Mouse (Mus musculus) kidney, embryonic 16.5 days (tissue): ENCODE results near the gene Etv6. TPM values are rescaled to one million over a fixed set of nuclear protein-coding genes. Genes with fewer than 3 reads are reported as not detected.

ENCODE experiments used
- ATAC-seq: fragments of 200-750 bp; cut with Nextera tagmentation; 2 replicates; pipeline ENCODE4 v1.8.0; 2017; ENCODE audit warnings: moderate TSS enrichment; ENCODE audit not compliant: low FRiP score, low TSS enrichment
- H3K27ac ChIP-seq: fragments of 300-500 bp; sonication (generic); 2 replicates; pipeline ENCODE4 v1.5.1; 2014; ENCODE audit warnings: low read length
- H3K27me3 ChIP-seq: fragments of 300-500 bp; sonication (generic); 2 replicates; pipeline ENCODE4 v1.6.1; 2014; ENCODE audit warnings: low read length, control low read depth, mixed read lengths; ENCODE audit not compliant: insufficient read depth
- H3K36me3 ChIP-seq: fragments of 300-500 bp; sonication (generic); 2 replicates; pipeline ENCODE4 v1.6.1; 2014; ENCODE audit warnings: low read length, control low read depth, mixed read lengths; ENCODE audit not compliant: insufficient read depth
- H3K4me1 ChIP-seq: fragments of 300-500 bp; sonication (generic); 2 replicates; pipeline ENCODE4 v1.6.1; 2014; ENCODE audit warnings: low read length, control low read depth, mixed read lengths; ENCODE audit not compliant: insufficient read depth
- H3K4me2 ChIP-seq: fragments of 300-500 bp; sonication (generic); replicated peaks from 2 replicates; pipeline ENCODE4 v1.6.1; 2014; ENCODE audit warnings: low read depth, low read length
- H3K4me3 ChIP-seq: fragments of 300-500 bp; sonication (generic); 2 replicates; pipeline ENCODE4 v1.5.1; 2014; ENCODE audit warnings: mild to moderate bottlenecking, low read length
- H3K9ac ChIP-seq: fragments of 300-500 bp; sonication (generic); replicated peaks from 2 replicates; pipeline ENCODE4 v1.6.1; 2014; ENCODE audit warnings: low read length
- H3K9me3 ChIP-seq: fragments of 300-500 bp; sonication (generic); 2 replicates; pipeline ENCODE4 v1.6.1; 2016; ENCODE audit warnings: low read length, control low read depth
- WGBS: fragments of 180-500 bp; shearing (Covaris S2); extraction: QIAGEN DNeasy Blood & Tissue Kit; methylation state at CpG from one replicate; pipeline ENCODE4 v1.1.7; 2014; 5-methylcytosine and 5-hydroxymethylcytosine counted together
- polyA plus RNA-seq: library from polyadenylated mRNA; unstranded; fragments of >200 nt; fragmentation: Nextera tagmentation; extraction: Ambion mirVana; gene quantifications from 2 replicates; pipeline ENCODE4 v1.2.1, GENCODE M21; 2015

The Etv6 gene
- polyA plus RNA-seq, 1 experiment from 2014 or later: 12.6 TPM

GRCm38 (mm10) chr6:134082229-134082920 lies 46.9 kb downstream of the Etv6 start:
- H3K4me1 ChIP-seq: no peaks in the 10 kb centered on the region
- H3K27me3 ChIP-seq: no peaks in the 10 kb centered on the region
- 83% methylated on average over 15 of the region's 15 CpGs for WGBS
- no peak overlapping the region for H3K4me2 ChIP-seq
- no peak overlapping the region for H3K9ac ChIP-seq
- H3K27ac ChIP-seq: no peak overlapping the region
- H3K9me3 ChIP-seq: no peaks in the 10 kb centered on the region
- ATAC-seq: no peak
- H3K4me3 ChIP-seq: no peak overlapping the region
- H3K36me3 ChIP-seq: no peaks in the 10 kb centered on the region

- Histone ChIP-seq H3K4me2 (no peak overlapping the region), H3K9ac (no peak overlapping the region), H3K4me1 (no peaks in the 10 kb centered on the region), H3K36me3 (no peaks in the 10 kb centered on the region), H3K27ac (no peak overlapping the region), H3K4me3 (no peak overlapping the region), H3K9me3 (no peaks in the 10 kb centered on the region), H3K27me3 (no peaks in the 10 kb centered on the region)
- 68% methylated on average over 4 of the region's 4 CpGs for WGBS
- no peak for ATAC-seq
Observed at GRCm38 (mm10) chr6:134083428-134083827, 47.9 kb downstream of the Etv6 start.

- no peak overlapping the region for H3K9ac ChIP-seq
- no peaks in the 10 kb centered on the region for H3K36me3 ChIP-seq
- H3K4me3 ChIP-seq: no peak overlapping the region
- H3K27ac ChIP-seq: no peak overlapping the region
- peaks cover 16% of the 10 kb centered on the region for H3K4me1 ChIP-seq
- no peaks in the 10 kb centered on the region for H3K9me3 ChIP-seq
- H3K27me3 ChIP-seq: no peaks in the 10 kb centered on the region
- no peak overlapping the region for H3K4me2 ChIP-seq
- 85% methylated on average over 7 of the region's 7 CpGs for WGBS
- no peak for ATAC-seq
Observed at GRCm38 (mm10) chr6:134086351-134086750, 50.9 kb downstream of the Etv6 start.

GRCm38 (mm10) chr6:134087709-134088108 lies 52.2 kb downstream of the Etv6 start:
- 79% methylated on average over 4 of the region's 4 CpGs for WGBS
- H3K36me3 ChIP-seq: no peaks in the 10 kb centered on the region
- ATAC-seq: no peak

GRCm38 (mm10) chr6:134089671-134090377 lies 54.3 kb downstream of the Etv6 start:
- Histone ChIP-seq H3K9me3 (no peaks in the 10 kb centered on the region), H3K36me3 (peaks cover 6% of the 10 kb centered on the region; the same call in 1 of the 2 replicates), H3K4me3 (no peak overlapping the region), H3K4me2 (no peak overlapping the region), H3K4me1 (peaks cover 17% of the 10 kb centered on the region), H3K27me3 (no peaks in the 10 kb centered on the region), H3K9ac (no peak overlapping the region), H3K27ac (peak overlapping the region; percentile 8; the same call in 1 of the 2 replicates)
- WGBS: 60% methylated on average over 7 of the region's 7 CpGs
- ATAC-seq: peak; percentile 20; the same call in 1 of the 2 replicates

More at GRCm38 (mm10) chr6:134087709-134088108, 52.2 kb downstream of the Etv6 start:
- Histone ChIP-seq H3K9me3 (no peaks in the 10 kb centered on the region), H3K4me2 (no peak overlapping the region), H3K4me3 (no peak overlapping the region), H3K9ac (no peak overlapping the region), H3K27ac (no peak overlapping the region), H3K27me3 (no peaks in the 10 kb centered on the region), H3K4me1 (peaks cover 17% of the 10 kb centered on the region)

GRCm38 (mm10) chr6:134090378-134090692 lies 54.8 kb downstream of the Etv6 start:
- Histone ChIP-seq H3K4me3 (no peak overlapping the region), H3K27me3 (no peaks in the 10 kb centered on the region), H3K36me3 (peaks cover 6% of the 10 kb centered on the region; the same call in 1 of the 2 replicates), H3K9ac (no peak overlapping the region), H3K4me1 (peaks cover 17% of the 10 kb centered on the region), H3K27ac (no peak overlapping the region), H3K9me3 (no peaks in the 10 kb centered on the region), H3K4me2 (no peak overlapping the region)
- no peak for ATAC-seq
- 45% methylated on average over 4 of the region's 4 CpGs for WGBS

GRCm38 (mm10) chr6:134090875-134091274 lies 55.4 kb downstream of the Etv6 start:
- H3K27ac ChIP-seq: peak overlapping the region; percentile 20; the same call in 1 of the 2 replicates
- H3K4me2 ChIP-seq: no peak overlapping the region
- H3K27me3 ChIP-seq: no peaks in the 10 kb centered on the region
- H3K4me1 ChIP-seq: peaks cover 17% of the 10 kb centered on the region
- ATAC-seq: no peak
- H3K4me3 ChIP-seq: no peak overlapping the region
- H3K9me3 ChIP-seq: no peaks in the 10 kb centered on the region
- WGBS: 89% methylated on average over 4 of the region's 4 CpGs
- H3K9ac ChIP-seq: no peak overlapping the region
- H3K36me3 ChIP-seq: peaks cover 6% of the 10 kb centered on the region; the same call in 1 of the 2 replicates

- no peak overlapping the region for H3K9ac ChIP-seq
- H3K4me1 ChIP-seq: peaks cover 17% of the 10 kb centered on the region
- peak overlapping the region; percentile 20; the same call in 1 of the 2 replicates for H3K27ac ChIP-seq
- H3K4me3 ChIP-seq: no peak overlapping the region
- H3K9me3 ChIP-seq: no peaks in the 10 kb centered on the region
- 42% methylated on average over 8 of the region's 8 CpGs for WGBS
- H3K4me2 ChIP-seq: no peak overlapping the region
- H3K36me3 ChIP-seq: peaks cover 6% of the 10 kb centered on the region; the same call in 1 of the 2 replicates
- no peaks in the 10 kb centered on the region for H3K27me3 ChIP-seq
- ATAC-seq: no peak
Observed at GRCm38 (mm10) chr6:134091398-134091801, 55.9 kb downstream of the Etv6 start.

GRCm38 (mm10) chr6:134094066-134094465 lies 58.6 kb downstream of the Etv6 start:
- Histone ChIP-seq H3K4me2 (no peak overlapping the region), H3K36me3 (peaks cover 6% of the 10 kb centered on the region; the same call in 1 of the 2 replicates), H3K4me1 (peaks cover 17% of the 10 kb centered on the region), H3K4me3 (no peak overlapping the region), H3K27me3 (no peaks in the 10 kb centered on the region), H3K27ac (no peak overlapping the region), H3K9ac (no peak overlapping the region), H3K9me3 (no peaks in the 10 kb centered on the region)
- WGBS: 86% methylated on average over 5 of the region's 5 CpGs
- ATAC-seq: no peak

GRCm38 (mm10) chr6:134094620-134095019 lies 59.1 kb downstream of the Etv6 start:
- Histone ChIP-seq H3K27ac (no peak overlapping the region), H3K9me3 (no peaks in the 10 kb centered on the region), H3K4me2 (no peak overlapping the region), H3K27me3 (no peaks in the 10 kb centered on the region), H3K4me3 (no peak overlapping the region), H3K4me1 (peaks cover 13% of the 10 kb centered on the region), H3K36me3 (peaks cover 6% of the 10 kb centered on the region; the same call in 1 of the 2 replicates), H3K9ac (no peak overlapping the region)
- no peak for ATAC-seq
- 96% methylated on average over 8 of the region's 8 CpGs for WGBS
